Mouse (Mus musculus): Measurements from ENCODE around the gene Acrbp. TPM values are rescaled to one million over a fixed set of nuclear protein-coding genes. Genes with fewer than 3 reads are reported as not detected.

Acrbp gene
- total and polyA plus RNA-seq, 2 experiments: 4.1 to 6.6 TPM

DNA sequence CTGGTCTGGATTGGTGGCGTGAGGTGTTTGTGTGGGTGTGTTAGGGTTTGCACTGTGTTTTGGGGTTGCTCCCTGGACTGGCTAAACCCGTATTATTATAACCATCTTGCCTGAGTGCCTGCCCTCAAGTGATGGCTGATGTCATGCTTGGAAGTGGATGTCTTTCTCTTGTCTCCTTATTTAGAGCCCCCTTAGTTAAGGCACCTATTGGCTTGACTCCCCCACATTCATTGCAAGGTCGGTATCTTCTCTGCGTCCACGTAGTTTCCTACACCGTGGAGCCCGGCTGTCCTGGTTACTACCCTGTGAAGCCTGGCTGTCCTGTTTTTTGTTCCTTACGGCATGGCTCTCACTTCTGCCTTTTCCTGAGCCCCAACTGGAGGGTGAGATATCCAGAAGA, 48.5 kb downstream of the Acrbp start:
- Histone ChIP-seq H3K27me3 (ENCODE audit: control insufficient read depth, insufficient read depth, low read length) (no peaks in the 10 kb centered on the region), H3K79me2 (ENCODE audit: control insufficient read depth, insufficient read depth, low read length) (peaks cover 15% of the 10 kb centered on the region; the same call in 1 of the 2 replicates), H3K27ac (replicated peaks; ENCODE audit: insufficient read depth, low read depth, low read length) (no peak overlapping the region), H3K4me3 (ENCODE audit: insufficient read depth, low read depth, low read length) (no peak overlapping the region; the same call in 1 of the 2 replicates), H3K9ac (ENCODE audit: low read depth, low read length) (no peak overlapping the region), H3K36me3 (ENCODE audit: control insufficient read depth, insufficient read depth, low read length) (peaks cover 19% of the 10 kb centered on the region), H3K4me1 (ENCODE audit: control insufficient read depth, insufficient read depth, low read length) (peaks cover 14% of the 10 kb centered on the region)
- no peak for TF ChIP-seq CTCF (IDR thresholded peaks at IDR 0.05; ENCODE audit: low read depth, low read length)
- no peak for TF ChIP-seq POLR2A (IDR thresholded peaks at IDR 0.05; ENCODE audit: extremely low read depth, insufficient read depth, low read length)
- DNase-seq (ENCODE audit: extremely low read depth, low read depth, low spot score): no peak
- 58% methylated on average over 8 of the region's 8 CpGs for WGBS

DNA sequence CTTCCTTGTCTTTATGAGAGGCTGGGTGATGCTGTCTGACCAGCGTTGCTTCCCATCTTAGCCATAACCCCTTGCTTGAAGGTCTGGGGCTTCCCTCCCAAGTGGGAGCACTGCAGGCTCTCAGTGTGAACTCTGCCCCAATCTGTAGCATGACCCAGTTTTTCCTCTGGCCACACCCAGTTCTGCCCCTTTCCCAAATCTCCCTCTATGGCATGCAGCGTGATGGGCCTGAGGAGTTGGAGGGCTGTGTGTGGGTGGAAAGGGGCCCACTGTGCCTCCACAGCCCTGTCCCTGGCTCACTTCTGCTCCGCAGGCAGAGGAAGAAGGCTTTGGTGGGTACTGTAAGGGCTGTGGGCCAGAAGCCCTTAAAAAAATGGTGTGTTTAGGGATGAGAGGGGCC, 49.0 kb downstream of the Acrbp start:
- Histone ChIP-seq H3K4me1 (ENCODE audit: control insufficient read depth, insufficient read depth, low read length) (peaks cover 14% of the 10 kb centered on the region), H3K36me3 (ENCODE audit: control insufficient read depth, insufficient read depth, low read length) (peaks cover 22% of the 10 kb centered on the region), H3K27me3 (ENCODE audit: control insufficient read depth, insufficient read depth, low read length) (no peaks in the 10 kb centered on the region), H3K79me2 (ENCODE audit: control insufficient read depth, insufficient read depth, low read length) (peaks cover 15% of the 10 kb centered on the region; the same call in 1 of the 2 replicates), H3K4me3 (ENCODE audit: insufficient read depth, low read depth, low read length) (no peak overlapping the region), H3K27ac (replicated peaks; ENCODE audit: insufficient read depth, low read depth, low read length) (no peak overlapping the region), H3K9ac (ENCODE audit: low read depth, low read length) (no peak overlapping the region)
- TF ChIP-seq POLR2A (IDR thresholded peaks at IDR 0.05; ENCODE audit: extremely low read depth, insufficient read depth, low read length): no peak
- TF ChIP-seq CTCF (IDR thresholded peaks at IDR 0.05; ENCODE audit: low read depth, low read length): no peak
- 59% methylated on average over 3 of the region's 3 CpGs for WGBS
- no peak for DNase-seq (ENCODE audit: extremely low read depth, low read depth, low spot score)

GRCm38 (mm10) chr6:125099421-125099971, 50.0 kb downstream of the Acrbp start:
- peaks cover 14% of the 10 kb centered on the region for H3K4me1 ChIP-seq (ENCODE audit: control insufficient read depth, insufficient read depth, low read length)
- H3K79me2 ChIP-seq (ENCODE audit: control insufficient read depth, insufficient read depth, low read length): peaks cover 15% of the 10 kb centered on the region; the same call in 1 of the 2 replicates
- WGBS: 68% methylated on average over 5 of the region's 5 CpGs
- no peak overlapping the region for H3K9ac ChIP-seq (ENCODE audit: low read depth, low read length)
- no peak for DNase-seq (ENCODE audit: extremely low read depth, low read depth, low spot score)
- no peak overlapping the region for H3K4me3 ChIP-seq (ENCODE audit: insufficient read depth, low read depth, low read length)
- no peaks in the 10 kb centered on the region for H3K27me3 ChIP-seq (ENCODE audit: control insufficient read depth, insufficient read depth, low read length)
- H3K27ac ChIP-seq (replicated peaks; ENCODE audit: insufficient read depth, low read depth, low read length): no peak overlapping the region; the same call in 1 of the 2 replicates
- H3K36me3 ChIP-seq (ENCODE audit: control insufficient read depth, insufficient read depth, low read length): peaks cover 26% of the 10 kb centered on the region
- no peak for TF ChIP-seq CTCF (IDR thresholded peaks at IDR 0.05; ENCODE audit: low read depth, low read length)
- no peak for TF ChIP-seq POLR2A (IDR thresholded peaks at IDR 0.05; ENCODE audit: extremely low read depth, insufficient read depth, low read length)

DNA sequence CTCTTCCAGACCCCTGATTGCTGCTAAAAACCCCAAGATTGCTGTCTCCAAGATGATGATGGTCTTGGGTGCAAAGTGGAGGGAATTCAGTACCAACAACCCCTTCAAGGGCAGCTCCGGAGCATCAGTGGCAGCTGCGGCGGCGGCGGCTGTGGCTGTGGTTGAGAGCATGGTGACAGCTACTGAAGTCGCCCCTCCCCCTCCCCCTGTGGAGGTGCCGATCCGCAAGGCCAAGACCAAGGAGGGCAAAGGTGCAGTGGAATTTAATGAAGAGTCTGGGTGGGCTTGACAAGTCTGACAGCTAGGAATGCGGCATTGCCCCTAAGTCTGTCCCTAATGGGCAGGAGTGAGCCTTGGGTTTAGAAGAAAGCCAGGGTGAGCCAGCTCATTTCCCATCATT, 52.0 kb downstream of the Acrbp start:
- peaks cover 40% of the 10 kb centered on the region for H3K36me3 ChIP-seq (ENCODE audit: control insufficient read depth, insufficient read depth, low read length)
- no peak for DNase-seq (ENCODE audit: extremely low read depth, low read depth, low spot score)
- peaks cover 14% of the 10 kb centered on the region; the same call in 1 of the 2 replicates for H3K79me2 ChIP-seq (ENCODE audit: control insufficient read depth, insufficient read depth, low read length)
- peaks cover 14% of the 10 kb centered on the region for H3K4me1 ChIP-seq (ENCODE audit: control insufficient read depth, insufficient read depth, low read length)
- no peak overlapping the region for H3K9ac ChIP-seq (ENCODE audit: low read depth, low read length)
- TF ChIP-seq POLR2A (IDR thresholded peaks at IDR 0.05; ENCODE audit: extremely low read depth, insufficient read depth, low read length) (no peak), CTCF (IDR thresholded peaks at IDR 0.05; ENCODE audit: low read depth, low read length) (no peak)
- 93% methylated on average over 9 of the region's 9 CpGs for WGBS
- no peaks in the 10 kb centered on the region for H3K27me3 ChIP-seq (ENCODE audit: control insufficient read depth, insufficient read depth, low read length)
- no peak overlapping the region for H3K27ac ChIP-seq (replicated peaks; ENCODE audit: insufficient read depth, low read depth, low read length)
- no peak overlapping the region for H3K4me3 ChIP-seq (ENCODE audit: insufficient read depth, low read depth, low read length)

GRCm38 (mm10) chr6:125104223-125104622, 54.7 kb downstream of the Acrbp start:
- Histone ChIP-seq H3K36me3 (ENCODE audit: control insufficient read depth, insufficient read depth, low read length) (peaks cover 67% of the 10 kb centered on the region), H3K4me1 (ENCODE audit: control insufficient read depth, insufficient read depth, low read length) (no peaks in the 10 kb centered on the region; the same call in 1 of the 2 replicates), H3K4me3 (ENCODE audit: insufficient read depth, low read depth, low read length) (no peak overlapping the region), H3K79me2 (ENCODE audit: control insufficient read depth, insufficient read depth, low read length) (peaks cover 4% of the 10 kb centered on the region; the same call in 1 of the 2 replicates), H3K27ac (replicated peaks; ENCODE audit: insufficient read depth, low read depth, low read length) (no peak overlapping the region), H3K27me3 (ENCODE audit: control insufficient read depth, insufficient read depth, low read length) (no peaks in the 10 kb centered on the region), H3K9ac (ENCODE audit: low read depth, low read length) (no peak overlapping the region)
- WGBS: 82% methylated on average over 4 of the region's 4 CpGs
- no peak for DNase-seq (ENCODE audit: extremely low read depth, low read depth, low spot score)
- TF ChIP-seq CTCF (IDR thresholded peaks at IDR 0.05; ENCODE audit: low read depth, low read length) (no peak), POLR2A (IDR thresholded peaks at IDR 0.05; ENCODE audit: extremely low read depth, insufficient read depth, low read length) (no peak)

- no peak overlapping the region for H3K27ac ChIP-seq (replicated peaks; ENCODE audit: insufficient read depth, low read depth, low read length)
- no peaks in the 10 kb centered on the region for H3K27me3 ChIP-seq (ENCODE audit: control insufficient read depth, insufficient read depth, low read length)
- H3K4me1 ChIP-seq (ENCODE audit: control insufficient read depth, insufficient read depth, low read length): no peaks in the 10 kb centered on the region
- H3K36me3 ChIP-seq (ENCODE audit: control insufficient read depth, insufficient read depth, low read length): peaks cover 83% of the 10 kb centered on the region
- TF ChIP-seq CTCF (IDR thresholded peaks at IDR 0.05; ENCODE audit: low read depth, low read length) (peak; percentile 28; the same call in 1 of the 2 replicates), POLR2A (IDR thresholded peaks at IDR 0.05; ENCODE audit: extremely low read depth, insufficient read depth, low read length) (no peak)
- H3K9ac ChIP-seq (ENCODE audit: low read depth, low read length): no peak overlapping the region
- H3K79me2 ChIP-seq (ENCODE audit: control insufficient read depth, insufficient read depth, low read length): no peaks in the 10 kb centered on the region
- 97% methylated on average over 2 of the region's 2 CpGs for WGBS
- H3K4me3 ChIP-seq (ENCODE audit: insufficient read depth, low read depth, low read length): no peak overlapping the region
- no peak for DNase-seq (ENCODE audit: extremely low read depth, low read depth, low spot score)
These were observed 58.2 kb downstream of the Acrbp start for GRCm38 (mm10) chr6:125107705-125108104.
